Mouse (Mus musculus) 416B (cell line): Measurements from ENCODE around the gene Rpl18.

Source experiments
- DNase-seq: peaks from one replicate; pipeline ENCODE4 v3.0.0; 2011; ENCODE audit warnings: low read depth

Gene Rpl18

DNA sequence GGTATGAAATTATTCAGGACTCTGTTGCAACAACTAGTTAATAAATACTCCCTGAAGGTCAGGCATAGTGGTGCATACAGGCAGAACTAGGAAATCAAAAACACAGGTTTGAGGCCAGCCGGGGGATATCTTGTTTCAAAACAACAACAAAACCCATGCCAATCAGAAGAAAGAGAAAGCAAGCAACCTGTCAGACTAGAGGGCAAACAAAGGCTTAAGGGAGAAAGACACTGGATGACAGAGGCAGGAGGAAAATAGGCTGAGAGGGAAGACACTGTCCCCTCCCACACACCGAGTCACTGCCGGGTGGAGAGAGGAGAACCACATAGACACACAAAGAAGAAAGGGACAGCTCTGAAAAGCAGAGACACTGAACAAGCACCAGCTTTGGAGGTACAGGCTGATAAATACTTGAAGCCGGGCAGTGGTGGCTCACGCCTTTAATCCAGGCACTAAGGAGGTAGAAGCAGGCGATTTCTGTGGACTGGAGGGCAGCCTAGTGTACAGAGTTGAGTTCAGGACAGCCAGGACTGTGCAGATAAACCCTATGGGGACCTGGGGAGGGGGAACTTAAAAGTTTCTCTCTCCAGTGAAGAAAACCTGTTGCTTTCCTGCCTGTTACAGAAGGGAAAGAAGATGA is 1.3 kb upstream of the Rpl18 start:
- DNase-seq: no peak

DNA sequence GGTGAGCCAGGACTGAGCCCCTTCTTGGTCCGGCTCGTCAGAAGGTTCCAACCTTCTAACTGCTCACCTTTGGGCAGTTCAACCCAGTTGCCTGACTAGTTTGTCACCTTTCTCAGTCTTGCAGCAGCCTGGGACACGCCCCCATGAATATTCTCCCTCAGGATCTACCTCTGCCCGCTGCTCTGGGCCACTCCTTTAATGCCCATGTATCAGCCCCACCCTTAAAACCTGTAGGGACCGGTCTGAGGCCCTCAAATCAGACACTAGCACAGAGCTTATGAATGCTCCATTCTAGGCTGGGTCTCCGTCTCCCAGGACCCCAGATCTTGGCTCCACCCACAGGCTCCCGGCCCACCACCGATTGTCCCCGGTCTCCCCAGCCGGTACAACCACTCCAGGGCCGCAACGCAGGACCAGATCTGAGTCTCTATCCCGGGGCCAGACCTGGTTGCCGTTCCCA is 597 bp upstream of the Rpl18 start:
- no peak for DNase-seq

DNA sequence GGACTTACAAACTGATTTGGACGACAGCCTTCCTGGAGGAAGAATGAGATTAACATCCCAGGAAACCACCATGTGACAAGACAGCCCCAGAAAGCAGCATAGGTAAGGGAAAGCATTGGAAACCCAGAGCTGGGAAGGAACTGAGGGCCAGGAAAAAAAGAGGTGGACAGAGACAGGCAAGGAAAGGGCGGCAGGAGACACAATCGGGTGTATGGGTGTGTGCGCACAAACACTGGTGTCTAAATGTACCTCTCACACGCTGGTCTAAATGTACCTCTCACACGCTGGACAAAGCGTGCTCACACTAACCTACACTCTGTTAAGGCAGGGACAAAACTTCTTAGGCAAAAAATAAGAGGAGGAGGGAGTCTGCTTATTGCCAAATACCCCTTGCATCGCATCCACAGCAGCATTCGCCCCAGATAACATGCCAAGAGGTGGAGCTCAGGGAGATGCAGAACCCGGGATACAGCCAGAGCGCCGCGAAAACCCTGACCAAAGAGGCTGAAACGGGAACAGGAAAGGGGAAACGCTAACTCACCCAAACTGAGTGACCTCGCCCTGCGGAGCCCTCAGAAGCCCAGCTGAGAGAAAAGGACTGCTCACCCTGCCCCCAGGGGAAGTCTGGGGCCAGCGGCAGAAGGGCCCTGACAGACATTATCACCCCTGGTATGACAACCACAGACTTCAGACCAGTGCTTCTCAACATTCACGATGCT is 643 bp downstream of the Rpl18 start:
- peak; percentile 65 for DNase-seq

DNA sequence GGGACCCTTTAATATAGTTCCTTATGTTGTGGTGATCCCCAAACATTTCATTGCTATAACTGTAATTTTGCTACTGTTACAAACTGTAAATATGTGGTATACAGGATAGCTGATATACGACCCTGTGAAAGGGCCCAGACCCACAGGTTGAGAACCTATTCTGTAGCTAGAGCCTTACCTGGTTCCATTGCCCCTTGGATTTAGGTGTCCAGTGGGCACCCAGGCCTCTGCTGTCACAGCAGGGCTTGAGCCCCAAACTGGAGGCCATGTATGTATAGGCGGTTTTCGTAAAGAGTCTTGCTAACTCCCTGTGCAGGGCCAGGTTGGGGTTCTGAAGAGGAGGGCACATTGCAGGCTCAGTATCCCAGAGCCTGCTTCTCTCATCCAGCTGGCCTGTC is 1.2 kb downstream of the Rpl18 start:
- no peak for DNase-seq

DNA sequence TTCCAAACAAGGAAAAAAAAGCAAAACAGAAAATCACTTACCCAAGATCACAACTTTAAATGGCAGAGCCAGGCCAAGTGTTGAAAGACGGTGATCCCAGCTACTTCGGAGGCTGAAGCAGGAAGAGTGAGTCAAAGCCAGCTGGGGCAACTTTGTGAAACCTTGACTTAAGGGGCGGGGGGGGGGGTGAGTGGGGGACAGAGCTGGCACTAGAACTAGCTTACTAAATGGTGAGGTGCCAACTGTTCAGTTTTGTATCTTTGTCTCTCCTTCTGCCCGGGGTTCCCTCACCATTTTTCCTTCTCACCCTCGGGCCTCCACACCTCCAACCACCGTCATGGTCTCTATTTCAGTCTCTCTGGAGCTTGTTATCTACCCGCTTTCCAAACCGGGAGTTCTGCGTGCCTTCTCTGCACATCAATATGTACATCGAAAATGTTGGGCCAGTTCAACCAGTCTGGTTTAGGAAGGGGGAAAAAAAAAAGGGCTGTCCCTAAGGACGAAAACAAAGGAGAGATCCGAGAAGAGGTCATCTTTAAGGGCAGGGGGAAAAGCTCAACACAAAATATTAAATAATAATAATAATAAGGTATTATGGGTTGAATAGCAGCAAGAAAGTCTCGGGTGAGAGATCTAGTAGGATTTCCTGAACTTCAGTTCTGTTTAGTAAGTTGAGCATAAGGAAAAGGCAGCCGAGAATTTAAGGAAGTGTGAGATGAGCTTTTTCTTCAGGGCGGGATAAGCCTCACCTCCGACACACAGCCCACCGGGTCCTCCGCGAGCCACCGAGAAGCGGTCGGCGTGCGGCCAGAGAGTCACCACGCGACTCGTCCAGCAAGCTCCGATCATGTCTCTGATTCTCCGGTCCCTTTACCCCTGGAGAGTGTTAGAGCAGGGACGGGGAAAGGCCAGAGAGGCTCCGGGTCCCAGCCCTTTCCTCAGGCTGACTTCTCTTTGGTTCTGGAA is 2.0 kb downstream of the Rpl18 start:
- DNase-seq: peak; percentile 82

DNA sequence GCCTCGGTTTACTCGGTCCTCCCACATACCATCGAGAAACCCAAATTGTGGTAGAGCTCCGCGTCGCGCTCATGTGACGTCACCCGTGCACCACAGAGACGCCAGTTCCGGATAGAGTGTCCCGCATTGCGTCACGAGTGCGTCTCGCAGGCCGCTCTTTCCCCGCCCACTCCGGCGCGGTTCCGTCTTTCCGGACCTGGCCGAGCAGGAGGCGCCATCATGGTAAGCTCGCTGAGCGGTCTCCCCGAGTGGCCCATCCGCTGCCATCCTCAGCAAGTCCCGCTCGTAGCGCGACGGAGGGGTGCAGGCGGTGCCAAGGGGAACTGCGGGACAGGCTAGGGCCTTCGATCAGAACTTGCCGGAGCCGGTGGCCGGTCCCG is 2.7 kb downstream of the Rpl18 start, which contains the start of gene Sphk2:
Gene Sphk2 (minus strand): TSS at position 85 of the 380 bp plus-strand sequence.
- DNase-seq: peak; percentile 99

DNA sequence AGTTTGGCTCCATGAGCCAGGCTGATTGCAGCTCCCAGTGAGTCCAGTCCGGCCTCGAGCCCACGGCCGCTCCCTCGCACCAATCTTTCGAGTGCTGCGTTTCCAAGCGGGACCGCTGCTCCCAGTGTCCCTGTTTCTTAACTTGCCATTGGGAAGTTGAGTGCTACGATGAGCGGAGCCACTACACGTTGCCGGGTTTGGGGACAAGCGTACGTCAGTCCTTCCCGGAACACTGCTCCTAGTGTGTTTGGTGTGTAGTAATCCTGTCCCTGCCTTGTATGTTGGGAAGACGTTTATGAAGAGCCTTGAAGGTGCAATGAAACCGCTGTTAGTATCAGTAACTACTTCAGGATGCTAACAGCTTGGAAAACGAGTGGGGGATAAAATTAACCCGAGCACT is 3.1 kb downstream of the Rpl18 start:
- DNase-seq: no peak

DNA sequence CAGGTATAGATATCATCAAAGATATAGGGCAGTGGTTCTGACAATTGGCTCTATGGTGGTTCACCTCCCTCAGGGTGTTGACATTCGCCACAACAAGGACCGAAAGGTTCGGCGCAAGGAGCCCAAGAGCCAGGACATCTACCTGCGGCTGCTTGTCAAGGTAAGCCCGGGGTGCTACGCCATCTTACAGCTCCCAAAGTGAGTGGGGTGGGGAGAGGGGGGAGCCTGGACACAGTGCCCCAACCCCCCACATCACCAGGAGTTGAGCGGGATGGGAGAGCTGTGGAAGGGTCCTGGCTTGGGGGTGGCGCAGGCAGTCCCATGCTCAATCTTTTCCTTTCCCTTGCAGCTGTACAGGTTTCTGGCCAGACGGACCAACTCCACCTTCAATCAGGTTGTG is 3.9 kb downstream of the Rpl18 start:
- DNase-seq: no peak

DNA sequence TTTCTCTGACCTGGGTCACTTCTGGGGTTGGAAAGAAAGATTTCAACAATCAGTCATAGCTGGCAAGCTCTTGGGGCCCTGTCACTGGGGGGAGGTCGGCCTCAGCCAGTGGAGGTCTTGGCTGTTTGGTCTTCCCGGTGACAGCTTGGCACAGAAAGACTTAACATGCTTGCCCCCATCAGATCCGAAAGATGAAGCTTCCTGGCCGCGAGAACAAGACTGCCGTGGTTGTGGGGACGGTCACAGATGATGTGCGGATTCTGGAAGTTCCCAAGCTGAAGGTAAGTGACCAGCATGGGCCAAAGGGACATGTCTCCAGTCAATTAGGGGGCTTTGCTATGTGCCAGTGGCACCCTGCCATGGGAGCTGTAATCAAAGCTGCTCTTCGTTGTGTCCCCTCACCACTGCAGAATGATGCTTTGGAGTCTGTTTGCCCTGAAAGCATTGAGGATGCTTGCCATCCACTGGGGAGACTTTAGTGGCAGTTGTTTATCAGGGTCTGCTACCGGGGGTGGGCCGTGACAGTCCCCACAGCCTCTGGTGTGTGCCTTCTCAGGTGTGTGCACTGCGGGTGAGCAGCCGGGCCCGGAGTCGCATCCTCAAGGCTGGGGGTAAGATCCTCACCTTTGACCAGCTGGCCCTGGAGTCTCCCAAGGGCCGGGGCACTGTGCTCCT is 4.6 kb downstream of the Rpl18 start:
- no peak for DNase-seq

DNA sequence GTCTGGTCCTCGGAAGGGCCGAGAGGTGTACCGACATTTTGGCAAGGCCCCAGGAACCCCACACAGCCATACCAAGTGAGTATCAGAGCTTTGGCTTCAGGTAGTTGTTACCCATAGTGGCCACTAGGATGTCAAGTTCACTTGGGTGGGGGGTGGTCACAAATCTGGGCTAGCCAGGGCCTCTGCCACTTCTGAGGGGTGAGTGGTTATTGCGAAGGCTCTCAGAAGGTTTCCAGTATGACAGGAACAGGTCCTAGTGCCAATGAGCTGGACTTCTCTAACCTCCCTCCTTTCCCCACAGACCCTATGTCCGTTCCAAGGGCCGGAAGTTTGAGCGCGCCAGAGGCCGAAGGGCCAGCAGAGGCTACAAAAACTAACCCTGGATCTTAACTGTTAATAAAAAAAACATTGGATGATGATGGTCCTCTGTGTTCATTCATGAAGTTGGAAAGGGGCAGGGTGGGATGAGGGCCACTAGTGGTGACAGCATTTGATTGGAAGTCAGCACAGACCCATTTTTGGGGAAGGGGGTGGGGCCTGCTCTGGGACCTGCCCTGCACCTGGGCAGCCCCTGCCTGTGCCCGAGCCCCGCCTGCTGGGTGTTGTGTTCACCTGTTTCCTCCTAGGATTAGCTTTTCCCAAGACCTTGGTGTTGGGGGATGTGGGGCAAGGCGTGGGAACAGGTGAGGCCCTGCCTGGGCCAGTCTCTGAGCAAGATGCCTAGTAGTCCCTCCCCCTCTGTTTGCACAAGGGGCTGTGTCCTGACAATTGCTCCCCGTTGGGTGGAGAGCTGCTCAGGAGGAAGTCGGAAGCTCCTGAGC is 5.4 kb downstream of the Rpl18 start, which contains the start of gene Fam83e:
Gene Fam83e (plus strand): TSS at position 800 of the 821 bp plus-strand sequence.
- no peak for DNase-seq

DNA sequence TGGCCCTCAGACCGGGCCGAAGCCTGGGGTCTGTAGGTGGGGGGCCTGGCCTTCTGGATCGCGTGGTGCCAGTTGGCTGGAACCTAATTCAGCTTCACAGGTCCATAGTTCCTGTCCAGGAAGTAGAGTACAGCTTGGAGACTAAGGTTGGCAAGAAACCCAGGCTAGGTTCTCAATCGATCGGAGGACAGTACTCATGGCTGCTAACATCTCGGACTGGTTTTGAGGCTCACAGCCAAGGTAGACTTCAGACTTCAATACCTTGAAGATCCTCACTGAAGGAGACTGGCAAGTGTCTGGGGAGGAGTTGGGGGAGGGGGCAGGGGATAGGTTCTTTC is 5.9 kb downstream of the Rpl18 start:
- no peak for DNase-seq

DNA sequence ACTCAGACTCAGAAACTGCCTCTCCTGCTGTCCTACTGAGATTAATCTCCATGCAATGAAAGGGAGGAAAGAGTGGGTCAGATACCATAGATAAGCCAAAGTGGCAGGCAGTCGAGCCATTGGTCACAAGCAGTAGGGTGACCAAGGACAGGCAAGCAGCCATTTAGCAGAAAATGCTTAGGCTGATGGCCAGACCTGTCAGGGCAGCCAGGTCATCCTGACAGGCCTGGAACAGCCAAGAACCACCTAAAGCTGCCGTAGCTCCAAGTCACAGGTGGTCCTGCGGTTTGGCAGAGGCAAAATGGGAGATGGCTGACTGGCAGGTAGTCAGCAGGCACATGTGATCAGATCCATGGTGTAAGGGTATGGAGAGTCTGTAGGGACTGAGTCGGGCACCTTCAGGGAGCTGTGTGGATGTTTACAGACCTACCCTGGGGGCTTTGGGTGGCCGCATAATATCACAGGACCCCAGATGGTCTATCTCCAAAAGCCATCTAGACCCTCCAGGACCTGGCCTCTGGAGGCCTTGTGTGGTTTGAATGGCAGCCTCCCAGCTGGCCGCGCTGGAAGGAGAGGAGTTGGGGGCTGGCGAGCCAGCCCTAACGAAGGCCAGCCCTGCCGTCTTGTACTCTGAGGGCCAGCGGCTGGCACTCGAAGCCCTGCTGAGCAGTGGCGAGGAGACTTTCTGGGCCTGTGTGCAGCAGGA is 6.5 kb downstream of the Rpl18 start:
- DNase-seq: peak; percentile 40

DNA sequence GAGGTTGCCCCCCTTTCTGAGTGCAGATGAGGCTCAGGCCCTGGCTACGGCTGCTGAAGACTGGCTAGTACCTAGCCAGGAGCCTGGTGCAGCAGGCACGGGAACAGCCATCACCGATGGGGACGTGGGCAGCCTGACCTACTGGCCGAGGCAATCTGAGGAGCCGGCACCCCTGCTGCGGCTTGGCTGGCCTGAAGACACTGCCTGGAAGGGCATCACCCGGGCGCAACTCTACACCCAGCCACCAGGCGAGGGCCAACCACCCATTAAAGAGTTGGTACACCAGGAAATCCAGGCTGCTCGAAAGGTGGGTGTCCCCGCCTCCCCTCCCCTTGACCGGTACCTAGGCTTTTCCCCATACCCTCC is 7.1 kb downstream of the Rpl18 start:
- no peak for DNase-seq

DNA sequence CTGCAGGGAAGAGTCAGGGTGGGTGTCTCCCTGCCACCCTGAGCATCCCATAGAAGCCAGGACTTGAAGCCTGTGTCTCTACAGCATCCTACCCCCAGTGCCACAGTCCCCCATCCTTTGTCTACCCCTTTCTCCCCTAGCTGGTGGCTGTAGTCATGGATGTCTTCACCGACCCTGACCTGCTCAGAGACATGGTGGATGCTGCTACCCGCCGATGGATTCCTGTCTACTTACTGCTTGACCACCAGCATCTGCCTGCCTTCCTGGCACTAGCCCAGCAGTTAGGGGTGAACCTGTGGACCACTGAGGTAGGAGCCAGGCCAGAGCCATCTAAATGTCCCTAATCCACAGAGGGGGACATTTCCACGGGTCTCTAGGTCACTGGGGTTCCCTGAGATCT is 8.0 kb downstream of the Rpl18 start:
- DNase-seq: no peak

DNA sequence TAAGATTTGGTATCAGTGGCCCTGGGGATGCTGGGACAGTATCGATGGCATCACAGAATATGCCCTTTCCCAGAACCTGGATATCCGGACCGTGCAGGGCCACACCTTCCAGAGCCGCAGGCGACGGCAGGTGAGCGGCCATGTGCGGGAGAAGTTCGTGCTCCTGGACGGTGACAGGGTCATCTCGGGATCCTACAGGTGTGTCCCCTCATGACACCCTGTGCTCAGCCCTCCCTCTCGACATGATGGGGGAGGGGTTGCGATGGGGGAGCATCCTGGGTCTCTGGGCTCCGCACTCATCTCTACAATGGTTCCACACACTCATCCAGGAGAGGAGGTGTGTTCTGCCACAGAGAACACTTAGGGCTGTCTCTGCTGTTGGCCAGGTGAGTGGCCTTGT is 8.5 kb downstream of the Rpl18 start:
- no peak for DNase-seq

DNA sequence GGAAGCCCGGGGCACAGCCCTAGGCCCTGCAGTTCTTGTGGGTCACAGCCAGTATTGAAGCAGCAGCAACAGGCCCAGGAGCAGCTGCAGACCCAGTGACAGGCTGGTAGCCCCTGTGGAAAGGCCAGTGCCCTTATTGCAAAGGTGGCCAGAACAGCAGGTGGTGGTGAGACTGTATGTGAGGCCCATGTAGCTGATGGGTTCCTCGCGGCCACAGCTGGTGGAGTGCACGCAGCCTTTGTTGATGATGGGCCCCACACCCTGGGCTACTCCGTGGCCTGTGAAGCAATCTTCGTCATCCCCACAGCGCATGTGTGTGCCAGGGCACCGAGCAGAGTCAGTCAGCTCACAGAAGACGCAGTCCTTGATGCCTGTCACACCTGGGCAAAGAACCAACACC is 9.9 kb downstream of the Rpl18 start:
- no peak for DNase-seq

DNA sequence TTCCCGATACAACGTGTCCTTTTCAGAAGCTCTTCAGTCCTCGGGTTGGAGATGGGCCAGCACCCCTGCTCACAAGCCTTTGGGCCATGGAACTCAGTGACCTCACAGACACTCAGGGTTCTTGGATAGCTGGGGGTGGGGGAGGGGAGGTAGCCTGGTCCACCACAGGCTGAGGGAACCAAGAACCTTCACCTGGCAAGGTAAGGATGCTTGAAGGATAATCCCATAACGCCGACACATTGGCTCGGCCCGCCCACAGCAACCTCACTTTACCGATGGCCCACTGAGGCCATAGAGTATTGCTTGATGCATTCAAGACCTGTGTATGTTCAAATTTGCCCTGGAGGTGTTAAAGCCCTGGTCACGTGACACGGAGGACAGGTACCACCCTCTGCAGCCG is 10.5 kb downstream of the Rpl18 start, which contains the start of gene Spaca4:
Gene Spaca4 (minus strand): TSS at position 101 of the 400 bp plus-strand sequence.
- DNase-seq: no peak

DNA sequence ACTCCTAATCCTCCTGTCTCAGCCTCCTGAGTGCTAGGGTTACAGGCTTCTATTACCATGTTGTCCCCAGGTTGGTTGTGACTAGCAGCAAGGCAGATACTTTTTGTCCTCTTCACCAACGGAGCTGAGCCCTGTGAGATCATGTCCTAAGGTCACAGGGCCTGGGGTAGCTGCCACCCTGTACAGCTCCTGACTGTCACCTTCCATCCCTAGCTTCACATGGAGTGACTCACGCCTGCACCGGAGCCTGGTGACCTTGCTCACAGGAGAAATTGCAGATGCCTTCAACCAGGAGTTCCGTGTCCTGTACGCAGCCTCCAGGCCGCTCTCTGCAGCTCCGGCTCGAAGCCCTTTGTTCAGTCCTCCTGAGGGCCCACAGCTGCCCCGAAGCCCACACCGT is 11.2 kb downstream of the Rpl18 start:
- no peak for DNase-seq

DNA sequence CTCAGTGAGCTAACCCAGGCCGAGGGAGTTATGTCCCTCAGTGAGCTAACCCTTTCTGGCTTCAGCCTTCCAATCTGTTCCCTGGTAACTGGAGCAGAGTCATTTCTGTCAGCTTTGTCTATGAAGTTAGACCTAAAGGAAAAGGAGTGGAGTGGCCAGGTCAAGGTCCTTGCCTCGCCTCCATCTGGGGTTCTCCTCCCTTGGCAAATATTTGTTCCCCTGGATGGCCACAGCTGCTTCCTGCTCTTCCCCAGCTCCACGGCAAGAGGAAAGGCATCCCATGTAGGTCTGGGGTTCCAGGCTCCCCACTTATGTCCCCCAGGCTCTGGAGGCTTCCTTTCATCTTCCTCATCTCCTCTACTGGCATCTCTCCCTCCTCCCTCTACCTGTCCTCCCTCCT is 12.4 kb downstream of the Rpl18 start:
- no peak for DNase-seq

DNA sequence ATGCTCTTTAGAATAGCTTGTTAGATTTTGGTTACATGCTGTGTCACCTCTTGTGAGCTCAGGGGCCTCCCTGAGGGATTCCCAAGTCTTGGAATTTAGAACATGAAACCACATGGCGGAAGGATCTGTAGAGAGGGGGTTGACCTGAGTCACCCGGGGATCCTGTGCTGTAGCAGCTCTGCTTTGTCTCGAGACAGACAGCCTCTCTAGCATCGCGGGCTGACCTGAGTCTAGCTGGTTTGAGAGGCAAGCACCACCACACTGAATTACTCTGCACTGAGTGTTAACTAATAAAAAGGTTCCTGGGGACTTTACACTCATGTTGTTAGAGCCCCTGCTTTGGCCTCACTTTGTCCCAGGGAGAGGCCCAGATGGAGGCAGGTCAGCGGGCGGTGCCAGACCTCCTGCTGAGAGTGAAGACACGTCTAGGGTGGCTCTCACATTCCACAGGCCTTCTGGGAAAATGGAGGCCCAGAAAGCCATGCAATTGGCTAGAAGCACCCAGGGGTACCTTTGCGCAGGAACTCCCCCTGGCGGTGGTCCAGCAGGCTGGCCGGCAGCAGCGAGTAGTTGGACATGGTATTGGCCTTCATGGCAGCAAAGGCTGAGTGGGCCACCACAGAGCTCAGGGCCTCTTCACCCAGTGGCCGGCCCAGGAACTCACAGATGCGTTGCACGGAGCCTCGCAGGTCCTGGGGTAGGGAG is 15.6 kb downstream of the Rpl18 start:
- peak; percentile 69 for DNase-seq
